Mouse (Mus musculus) ovary, postnatal 36 days (tissue): ENCODE results near the gene Olfr1416.
"Not testable (repeated sequence)": the region's sequence is repeated elsewhere in the genome, so short reads cannot be mapped to it uniquely, and the experiment has no call there.

Experiments used
- DNase-seq: peaks from one replicate; pipeline ENCODE4 v3.0.0; 2022; ENCODE audit warnings: low spot score, mixed read lengths

The Olfr1416 gene

GRCm38 (mm10) chr1:92485013-92485412 lies at the start of gene Olfr1416:
Gene Olfr1416 (minus strand): TSS chr1:92485113.
- DNase-seq: no peak

- DNase-seq: no peak
Measured at GRCm38 (mm10) chr1:92523764-92524163, 38.9 kb upstream of the Olfr1416 start.

- peak; percentile 29 for DNase-seq
Measured at GRCm38 (mm10) chr1:92521376-92521775, 36.5 kb upstream of the Olfr1416 start.

GRCm38 (mm10) chr1:92519046-92519445 lies 34.1 kb upstream of the Olfr1416 start:
- DNase-seq: no peak

GRCm38 (mm10) chr1:92518561-92518960 lies 33.6 kb upstream of the Olfr1416 start, which contains the start of gene Olfr1414:
Gene Olfr1414 (minus strand): TSS chr1:92518661.
- no peak for DNase-seq

GRCm38 (mm10) chr1:92515390-92515789 lies 30.5 kb upstream of the Olfr1416 start:
- DNase-seq: no peak

- DNase-seq: not testable (repeated sequence)
Measured at GRCm38 (mm10) chr1:92511646-92512045, 26.7 kb upstream of the Olfr1416 start.

GRCm38 (mm10) chr1:92496001-92496400 lies 11.1 kb upstream of the Olfr1416 start, which contains the start of gene Olfr1415:
Gene Olfr1415 (minus strand): TSS chr1:92496101.
- DNase-seq: no peak

- DNase-seq: no peak
Measured at GRCm38 (mm10) chr1:92474066-92474578, 10.8 kb downstream of the Olfr1416 start.

GRCm38 (mm10) chr1:92473165-92474041 lies 11.5 kb downstream of the Olfr1416 start, which contains the start of gene Ndufa10:
Gene Ndufa10 (minus strand): TSS chr1:92473860.
- DNase-seq: peak; percentile 93

- no peak for DNase-seq
Measured at GRCm38 (mm10) chr1:92468891-92469290, 16.0 kb downstream of the Olfr1416 start.

- no peak for DNase-seq
Measured at GRCm38 (mm10) chr1:92458416-92458815, 26.5 kb downstream of the Olfr1416 start.

GRCm38 (mm10) chr1:92457758-92458157 lies 27.2 kb downstream of the Olfr1416 start:
- DNase-seq: no peak

- no peak for DNase-seq
Measured at GRCm38 (mm10) chr1:92453751-92454445, 31.0 kb downstream of the Olfr1416 start.

GRCm38 (mm10) chr1:92448293-92448692 lies 36.6 kb downstream of the Olfr1416 start:
- no peak for DNase-seq

- peak; percentile 27 for DNase-seq
Measured at GRCm38 (mm10) chr1:92441453-92442063, 43.4 kb downstream of the Olfr1416 start.

GRCm38 (mm10) chr1:92440066-92440750 lies 44.7 kb downstream of the Olfr1416 start:
- DNase-seq: no peak

GRCm38 (mm10) chr1:92437678-92438271 lies 47.1 kb downstream of the Olfr1416 start:
- DNase-seq: peak; percentile 12

GRCm38 (mm10) chr1:92436831-92437321 lies 48.0 kb downstream of the Olfr1416 start:
- no peak for DNase-seq

- no peak for DNase-seq
Measured at GRCm38 (mm10) chr1:92434986-92435385, 49.9 kb downstream of the Olfr1416 start.

- DNase-seq: no peak
Measured at GRCm38 (mm10) chr1:92432791-92433190, 52.1 kb downstream of the Olfr1416 start.
